Mouse (Mus musculus) midbrain, embryonic 11.5 days (tissue): ENCODE measurements at regions not wholly inside any gene's neighbourhood (a gene's known extent, or its start where the extent isn't known, plus 50 kb on each side); places are given as distances from the start of the nearest gene placed in this dataset.

ENCODE experiments used
- ATAC-seq: fragments of 200-750 bp; cut with Nextera tagmentation; 2 replicates; pipeline ENCODE4 v1.8.0; 2017; ENCODE audit warnings: moderate TSS enrichment, moderate library complexity; ENCODE audit not compliant: low FRiP score
- DNase-seq: peaks from one replicate; pipeline ENCODE4 v3.0.0; 2015; ENCODE audit warnings: low spot score; ENCODE audit errors: missing footprints
- H3K27ac ChIP-seq: fragments of 300-500 bp; sonication (generic); 2 replicates; pipeline ENCODE4 v1.5.1; 2014; ENCODE audit warnings: low read depth, low read length
- H3K27me3 ChIP-seq: fragments of 300-500 bp; sonication (generic); 2 replicates; pipeline ENCODE4 v1.6.1; 2014; ENCODE audit warnings: mild to moderate bottlenecking, low read length, moderate library complexity, mixed read lengths; ENCODE audit not compliant: control insufficient read depth, insufficient read depth
- H3K36me3 ChIP-seq: fragments of 300-500 bp; sonication (generic); 2 replicates; pipeline ENCODE4 v1.6.1; 2014; ENCODE audit warnings: mild to moderate bottlenecking, low read length, moderate library complexity, mixed read lengths; ENCODE audit not compliant: control insufficient read depth, insufficient read depth
- H3K4me1 ChIP-seq: fragments of 300-500 bp; sonication (generic); 2 replicates; pipeline ENCODE4 v1.6.1; 2014; ENCODE audit warnings: low read length; ENCODE audit not compliant: control insufficient read depth, insufficient read depth
- H3K4me2 ChIP-seq: fragments of 300-500 bp; sonication (generic); 2 replicates; pipeline ENCODE4 v1.6.1; 2014; ENCODE audit warnings: mild to moderate bottlenecking, moderate library complexity
- H3K4me3 ChIP-seq: fragments of 300-500 bp; sonication (generic); 2 replicates; pipeline ENCODE4 v1.5.1; 2014; ENCODE audit warnings: low read depth, low read length
- H3K9ac ChIP-seq: fragments of 300-500 bp; sonication (generic); 2 replicates; pipeline ENCODE4 v1.6.1; 2014; ENCODE audit warnings: low read length
- H3K9me3 ChIP-seq: fragments of 300-500 bp; sonication (generic); 2 replicates; pipeline ENCODE4 v1.6.1; 2016; ENCODE audit warnings: low read length; ENCODE audit not compliant: control insufficient read depth
- WGBS: fragments of 180-500 bp; shearing (Covaris S2); extraction: QIAGEN DNeasy Blood & Tissue Kit; methylation state at CpG from one replicate; pipeline ENCODE4 v1.1.7; 2014; 5-methylcytosine and 5-hydroxymethylcytosine counted together

DNA sequence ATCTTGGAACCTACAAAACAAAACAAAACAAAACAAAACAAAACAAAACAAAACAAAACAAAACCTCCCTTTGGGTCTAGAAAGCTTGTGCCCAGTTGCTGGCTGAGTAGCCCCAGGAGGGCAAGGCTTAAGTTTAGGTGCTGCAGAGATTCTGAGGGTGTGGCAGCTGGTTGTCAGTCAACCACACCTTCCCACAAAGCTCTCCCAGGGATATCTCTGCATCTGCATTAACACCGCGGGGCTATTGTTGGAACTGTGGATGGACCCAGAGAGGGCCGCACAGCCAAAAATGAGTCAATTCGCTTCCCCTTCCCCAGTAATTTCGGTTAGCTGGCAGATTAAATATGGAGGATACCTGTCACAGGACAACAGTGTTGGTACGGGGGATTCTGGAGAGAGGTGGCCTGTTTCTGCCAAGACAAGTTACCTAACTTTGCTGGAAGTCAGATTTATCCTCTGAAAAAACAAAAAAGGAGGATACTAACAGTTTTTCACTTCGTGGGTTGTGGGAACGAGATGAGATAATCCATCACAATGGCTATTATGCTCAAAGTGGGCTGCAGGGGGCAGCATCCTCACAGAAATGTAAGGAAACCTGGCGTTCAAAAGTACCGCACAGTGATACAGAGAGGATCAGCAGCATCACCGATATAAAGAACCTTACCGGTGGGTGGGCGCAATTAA, 96.7 kb downstream of the 1500009L16Rik start:
- peak overlapping the region; percentile 22; the same call in 1 of the 2 replicates for H3K4me2 ChIP-seq
- no peaks in the 10 kb centered on the region for H3K36me3 ChIP-seq
- H3K4me3 ChIP-seq, result no peak overlapping the region
- 9% methylated on average over 13 of the region's 13 CpGs for WGBS
- no peaks in the 10 kb centered on the region for H3K4me1 ChIP-seq
- no peaks in the 10 kb centered on the region for H3K9me3 ChIP-seq
- DNase-seq (peak; percentile 98), ATAC-seq (peak; percentile 61)
- peak overlapping the region; percentile 5; the same call in 1 of the 2 replicates for H3K9ac ChIP-seq
- no peak overlapping the region for H3K27ac ChIP-seq
- H3K27me3 ChIP-seq, result no peaks in the 10 kb centered on the region

DNA sequence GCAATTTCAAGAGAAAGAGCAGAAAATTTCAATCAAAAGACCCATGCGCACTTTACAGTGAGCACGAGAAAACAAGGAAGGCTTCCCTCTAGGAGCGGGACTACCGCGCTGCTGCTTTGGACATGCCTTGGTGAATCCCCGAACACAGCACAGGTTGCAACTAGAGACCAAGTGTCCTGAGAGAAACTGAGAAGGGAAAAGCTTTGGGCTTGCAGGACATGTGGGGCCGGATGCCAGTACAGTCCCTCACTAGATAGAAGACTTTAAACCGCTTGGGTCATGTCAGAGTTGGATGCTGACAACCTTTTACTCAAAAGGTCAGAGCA, 97.2 kb downstream of the 1500009L16Rik start:
- no peak overlapping the region for H3K9ac ChIP-seq
- no peak overlapping the region for H3K27ac ChIP-seq
- H3K9me3 ChIP-seq, result no peaks in the 10 kb centered on the region
- H3K36me3 ChIP-seq, result no peaks in the 10 kb centered on the region
- ATAC-seq (peak; percentile 7; the same call in 1 of the 2 replicates), DNase-seq (no peak)
- WGBS, result 67% methylated on average over 8 of the region's 8 CpGs
- no peak overlapping the region for H3K4me3 ChIP-seq
- H3K4me2 ChIP-seq, result no peak overlapping the region
- H3K27me3 ChIP-seq, result no peaks in the 10 kb centered on the region
- H3K4me1 ChIP-seq, result no peaks in the 10 kb centered on the region

DNA sequence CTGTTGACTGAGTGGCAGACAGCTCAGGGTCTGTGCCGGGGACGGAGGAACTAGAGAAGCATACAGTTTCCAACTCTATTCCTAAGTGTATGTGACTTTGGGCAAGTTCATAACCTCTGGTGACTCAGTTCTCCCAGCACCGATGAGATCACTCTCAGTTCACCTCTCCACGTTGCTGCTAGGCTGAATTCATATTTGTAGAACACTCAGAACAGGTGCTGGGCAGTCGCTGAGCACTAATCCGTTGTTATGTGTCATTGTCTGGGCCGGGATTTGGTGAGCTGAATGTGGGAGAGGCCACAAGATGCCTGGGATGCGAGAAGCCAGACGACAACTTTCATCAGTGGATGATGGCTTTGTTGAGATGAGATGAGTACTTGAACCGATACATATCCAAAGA, 98.4 kb downstream of the 1500009L16Rik start:
- Histone ChIP-seq H3K9ac (no peak overlapping the region), H3K36me3 (no peaks in the 10 kb centered on the region), H3K27me3 (no peaks in the 10 kb centered on the region), H3K4me1 (no peaks in the 10 kb centered on the region), H3K4me3 (no peak overlapping the region), H3K27ac (no peak overlapping the region), H3K4me2 (no peak overlapping the region), H3K9me3 (no peaks in the 10 kb centered on the region)
- DNase-seq (no peak), ATAC-seq (no peak)
- WGBS, result 70% methylated on average over 10 of the region's 10 CpGs

DNA sequence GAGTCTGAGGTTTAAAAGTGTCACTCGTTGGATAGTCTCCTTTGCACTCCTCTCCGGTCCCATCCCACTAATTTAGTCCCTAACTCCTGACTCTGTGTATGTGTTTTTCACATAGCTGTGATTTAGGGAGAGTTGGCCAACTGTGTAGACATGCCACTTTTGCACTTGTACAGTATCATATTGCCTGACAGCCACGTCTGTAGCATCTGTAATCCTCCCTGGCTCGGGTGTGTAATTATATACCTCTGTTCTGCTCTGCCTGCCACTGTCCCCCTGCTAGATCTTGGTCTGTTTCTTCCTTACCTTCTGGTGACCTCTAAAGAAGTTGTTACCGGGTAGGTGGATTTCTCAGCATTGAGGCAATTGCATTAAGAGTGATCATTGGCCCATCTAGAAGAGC, 103.4 kb downstream of the 1500009L16Rik start:
- DNase-seq, result no peak
- 85% methylated on average over 5 of the region's 5 CpGs for WGBS

DNA sequence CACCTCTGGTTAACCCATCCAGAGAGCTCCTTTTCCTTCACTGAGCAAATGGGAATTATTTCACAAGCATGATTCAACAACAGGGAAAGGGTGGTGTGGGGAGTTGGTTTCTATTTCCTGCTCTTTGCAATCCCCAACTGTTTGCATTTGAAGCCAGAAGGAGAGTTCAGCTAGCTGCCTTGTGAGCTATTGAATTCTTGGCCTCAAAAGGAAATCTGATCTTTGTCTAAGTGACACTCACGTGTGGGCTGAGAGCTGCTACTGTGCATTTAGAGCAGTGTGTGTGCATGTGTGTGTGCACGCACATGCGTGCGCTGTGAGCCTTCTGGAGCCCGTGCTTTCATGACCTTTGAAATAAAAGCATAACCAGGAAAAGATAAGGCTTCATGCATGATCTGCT, 113.7 kb downstream of the 1500009L16Rik start:
- ATAC-seq (no peak), DNase-seq (no peak)
- Histone ChIP-seq H3K9ac (no peak overlapping the region), H3K4me1 (no peaks in the 10 kb centered on the region), H3K9me3 (no peaks in the 10 kb centered on the region), H3K4me3 (no peak overlapping the region), H3K27me3 (no peaks in the 10 kb centered on the region), H3K36me3 (no peaks in the 10 kb centered on the region), H3K4me2 (no peak overlapping the region), H3K27ac (no peak overlapping the region)
- WGBS, result 83% methylated on average over 5 of the region's 5 CpGs

More for the DNA sequence above, 103.4 kb downstream of the 1500009L16Rik start:
- Histone ChIP-seq H3K9ac (no peak overlapping the region), H3K27ac (no peak overlapping the region), H3K4me3 (no peak overlapping the region), H3K4me1 (no peaks in the 10 kb centered on the region), H3K36me3 (no peaks in the 10 kb centered on the region), H3K9me3 (no peaks in the 10 kb centered on the region), H3K4me2 (no peak overlapping the region), H3K27me3 (no peaks in the 10 kb centered on the region)
- no peak for ATAC-seq

DNA sequence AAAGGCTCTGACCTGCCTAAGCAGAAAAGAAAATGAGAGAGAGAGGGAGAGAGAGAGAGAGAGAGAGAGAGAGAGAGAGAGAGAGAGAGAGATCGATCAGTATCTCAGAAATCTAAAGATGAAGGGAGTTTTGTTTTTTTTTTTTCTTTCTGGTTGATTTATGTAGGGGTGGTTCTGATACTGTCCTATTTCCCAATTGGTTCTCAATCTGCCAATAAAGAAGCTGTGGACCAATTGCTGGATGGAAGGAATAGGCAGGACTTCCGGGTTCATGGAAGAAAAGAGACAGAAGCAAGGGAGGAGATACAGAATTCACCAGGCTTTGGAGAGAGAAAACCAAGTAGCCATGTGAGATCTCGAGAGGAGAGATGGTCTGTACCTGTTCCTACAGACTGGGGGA, 117.6 kb downstream of the 1500009L16Rik start:
- Histone ChIP-seq H3K27me3 (no peaks in the 10 kb centered on the region), H3K4me1 (no peaks in the 10 kb centered on the region), H3K4me2 (no peak overlapping the region), H3K4me3 (no peak overlapping the region), H3K9me3 (no peaks in the 10 kb centered on the region), H3K27ac (no peak overlapping the region), H3K36me3 (no peaks in the 10 kb centered on the region), H3K9ac (no peak overlapping the region)
- ATAC-seq, result no peak
- WGBS, result 79% methylated on average over 3 of the region's 3 CpGs
- no peak for DNase-seq

DNA sequence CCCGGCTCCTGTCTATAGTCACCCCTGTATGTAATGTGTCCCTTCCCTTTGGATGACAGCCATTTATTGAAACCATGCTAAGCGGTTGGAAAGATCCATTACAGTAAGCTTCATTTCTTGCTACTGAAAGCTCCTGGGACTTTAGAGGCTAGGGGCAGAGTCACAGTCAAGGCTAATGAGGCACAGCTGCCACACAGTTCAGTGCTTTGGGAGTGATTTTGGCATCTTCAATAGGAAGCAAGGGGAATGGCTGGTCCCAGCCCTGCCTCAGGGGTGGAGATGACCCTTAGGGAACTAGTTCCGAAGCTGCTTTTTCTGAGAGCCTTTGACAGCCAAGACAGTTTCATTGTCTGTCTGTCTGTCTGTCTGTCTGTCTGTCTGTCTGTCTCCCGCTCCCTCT, 128.2 kb downstream of the 1500009L16Rik start:
- ATAC-seq, result no peak

DNA sequence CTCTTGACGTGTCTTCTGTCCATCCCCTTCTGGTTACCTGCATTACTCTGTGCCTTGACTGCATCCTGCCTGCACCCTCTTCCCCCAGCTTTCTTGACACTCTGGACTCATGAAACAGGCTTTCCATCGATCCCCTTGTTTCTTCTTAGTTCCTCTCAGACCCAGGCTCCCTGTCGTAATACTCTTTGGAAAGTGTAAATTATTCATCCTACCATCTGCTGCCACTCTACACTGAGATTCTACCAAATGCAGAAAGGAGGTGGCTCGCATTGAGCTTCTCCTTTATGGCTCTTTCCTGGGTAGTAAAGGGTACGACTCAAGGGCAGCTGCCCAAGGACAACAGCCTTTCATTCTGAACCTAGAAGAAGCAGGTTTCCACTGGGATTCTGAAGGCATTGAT, 129.5 kb downstream of the 1500009L16Rik start:
- DNase-seq, result no peak
- no peak for ATAC-seq
- Histone ChIP-seq H3K9me3 (no peaks in the 10 kb centered on the region), H3K27ac (no peak overlapping the region), H3K4me2 (no peak overlapping the region), H3K27me3 (no peaks in the 10 kb centered on the region), H3K4me3 (no peak overlapping the region), H3K9ac (no peak overlapping the region), H3K36me3 (no peaks in the 10 kb centered on the region), H3K4me1 (no peaks in the 10 kb centered on the region)
- WGBS, result 88% methylated on average over 5 of the region's 5 CpGs

More for the DNA sequence above, 128.2 kb downstream of the 1500009L16Rik start:
- H3K4me1 ChIP-seq, result no peaks in the 10 kb centered on the region
- WGBS, result 81% methylated on average over 4 of the region's 4 CpGs
- no peak overlapping the region for H3K9ac ChIP-seq
- H3K9me3 ChIP-seq, result no peaks in the 10 kb centered on the region
- no peak overlapping the region for H3K4me2 ChIP-seq
- no peak overlapping the region for H3K4me3 ChIP-seq
- no peak overlapping the region for H3K27ac ChIP-seq
- H3K36me3 ChIP-seq, result no peaks in the 10 kb centered on the region
- DNase-seq, result no peak
- no peaks in the 10 kb centered on the region for H3K27me3 ChIP-seq

DNA sequence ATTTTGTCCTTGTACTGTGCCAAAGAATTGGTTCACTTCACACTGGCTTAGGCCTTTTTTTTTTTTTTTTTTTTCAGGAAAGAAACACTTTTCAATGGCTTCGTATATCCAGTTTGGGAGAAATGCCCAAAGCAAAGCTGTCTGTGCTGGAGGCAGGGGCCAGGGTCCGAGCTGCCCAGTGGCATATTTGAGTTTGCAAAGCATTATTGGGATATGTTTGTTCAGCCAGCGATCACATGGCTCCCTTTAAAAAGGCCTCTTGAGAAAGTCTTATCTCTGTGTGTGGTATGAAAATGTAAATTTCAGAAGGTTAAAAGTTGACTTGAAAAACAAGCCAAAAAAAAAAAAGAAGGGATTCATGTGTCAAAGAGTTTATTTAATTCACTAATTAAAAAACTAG, 130.1 kb downstream of the 1500009L16Rik start:
- Histone ChIP-seq H3K9ac (no peak overlapping the region), H3K27me3 (no peaks in the 10 kb centered on the region), H3K36me3 (no peaks in the 10 kb centered on the region), H3K4me1 (no peaks in the 10 kb centered on the region), H3K27ac (no peak overlapping the region), H3K4me3 (no peak overlapping the region), H3K4me2 (no peak overlapping the region), H3K9me3 (no peaks in the 10 kb centered on the region)
- ATAC-seq (no peak), DNase-seq (no peak)
- 75% methylated on average over 3 of the region's 3 CpGs for WGBS
